Mouse (Mus musculus) heart, embryonic 11.5 days (tissue): ENCODE results near the gene Lat2. TPM values are rescaled to one million over a fixed set of nuclear protein-coding genes. Genes with fewer than 3 reads are reported as not detected.

ENCODE experiments used
- ATAC-seq: fragments of 200-750 bp; cut with Nextera tagmentation; replicated peaks from 2 replicates; pipeline ENCODE4 v1.8.0; 2017; ENCODE audit warnings: moderate library complexity; ENCODE audit not compliant: insufficient number of reproducible peaks, low FRiP score, low TSS enrichment
- H3K27ac ChIP-seq: fragments of 300-500 bp; sonication (generic); 2 replicates; pipeline ENCODE4 v1.5.1; 2014; ENCODE audit warnings: mild to moderate bottlenecking, low read depth, low read length
- H3K27me3 ChIP-seq: fragments of 300-500 bp; sonication (generic); 2 replicates; pipeline ENCODE4 v1.6.1; 2014; ENCODE audit warnings: mild to moderate bottlenecking, low read length, mixed read lengths; ENCODE audit not compliant: control insufficient read depth, insufficient read depth
- H3K36me3 ChIP-seq: fragments of 300-500 bp; sonication (generic); 2 replicates; pipeline ENCODE4 v1.6.1; 2014; ENCODE audit warnings: mild to moderate bottlenecking, low read length, moderate library complexity, mixed read lengths; ENCODE audit not compliant: control insufficient read depth, insufficient read depth
- H3K4me1 ChIP-seq: fragments of 300-500 bp; sonication (generic); 2 replicates; pipeline ENCODE4 v1.6.1; 2014; ENCODE audit warnings: low read length; ENCODE audit not compliant: control insufficient read depth, insufficient read depth
- H3K4me2 ChIP-seq: fragments of 300-500 bp; sonication (generic); 2 replicates; pipeline ENCODE4 v1.6.1; 2014; ENCODE audit warnings: mild to moderate bottlenecking, moderate library complexity
- H3K4me3 ChIP-seq: fragments of 300-500 bp; sonication (generic); 2 replicates; pipeline ENCODE4 v1.5.1; 2014; ENCODE audit warnings: low read depth, low read length
- H3K9ac ChIP-seq: fragments of 300-500 bp; sonication (generic); 2 replicates; pipeline ENCODE4 v1.6.1; 2014; ENCODE audit warnings: mild to moderate bottlenecking, low read depth, low read length, moderate library complexity
- H3K9me3 ChIP-seq: fragments of 300-500 bp; sonication (generic); replicated peaks from 2 replicates; pipeline ENCODE4 v1.6.1; 2016; ENCODE audit warnings: low read length; ENCODE audit not compliant: control insufficient read depth
- whole genome bisulfite sequencing: fragments of 180-500 bp; shearing (Covaris S2); extraction: QIAGEN DNeasy Blood & Tissue Kit; methylation state at CpG from one replicate; pipeline ENCODE4 v1.1.7; 2014; ENCODE audit not compliant: insufficient replicate concordance; 5-methylcytosine and 5-hydroxymethylcytosine counted together
- polyA plus RNA-seq: library from polyadenylated mRNA; unstranded; fragments of >200 nt; fragmentation: Nextera tagmentation; extraction: Ambion mirVana; gene quantifications from 2 replicates; pipeline ENCODE4 v1.2.1, GENCODE M21; 2014

Gene Lat2
- polyA plus RNA-seq, 1 experiment from 2014 or later: 1.9 TPM

DNA sequence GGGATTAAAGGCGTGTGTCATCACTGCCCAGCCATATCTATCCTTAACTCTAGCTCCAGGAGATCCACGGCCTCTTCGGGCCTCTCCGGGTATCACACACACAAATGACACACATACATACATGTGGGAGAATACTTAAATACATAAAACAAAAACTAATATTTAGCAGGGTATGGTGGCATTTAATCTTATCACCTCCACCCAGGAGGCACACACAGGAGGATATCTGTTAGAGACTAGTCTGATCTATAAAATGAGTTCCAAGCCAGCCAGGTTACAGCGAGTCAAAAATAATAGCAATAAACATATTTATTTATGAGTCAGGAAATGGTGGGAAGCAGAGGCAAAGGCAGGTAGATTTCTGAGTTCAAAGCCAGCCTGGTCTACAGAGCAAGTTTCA lies 39.0 kb downstream of the Lat2 start:
- Histone ChIP-seq H3K27me3 (no peaks in the 10 kb centered on the region), H3K9ac (no peak overlapping the region), H3K4me1 (no peaks in the 10 kb centered on the region), H3K27ac (no peak overlapping the region), H3K4me3 (no peak overlapping the region), H3K36me3 (no peaks in the 10 kb centered on the region), H3K4me2 (no peak overlapping the region), H3K9me3 (no peaks in the 10 kb centered on the region; the same call in 1 of the 2 replicates)
- 90% methylated on average over 5 of the region's 5 CpGs for WGBS
- ATAC-seq: no peak

DNA sequence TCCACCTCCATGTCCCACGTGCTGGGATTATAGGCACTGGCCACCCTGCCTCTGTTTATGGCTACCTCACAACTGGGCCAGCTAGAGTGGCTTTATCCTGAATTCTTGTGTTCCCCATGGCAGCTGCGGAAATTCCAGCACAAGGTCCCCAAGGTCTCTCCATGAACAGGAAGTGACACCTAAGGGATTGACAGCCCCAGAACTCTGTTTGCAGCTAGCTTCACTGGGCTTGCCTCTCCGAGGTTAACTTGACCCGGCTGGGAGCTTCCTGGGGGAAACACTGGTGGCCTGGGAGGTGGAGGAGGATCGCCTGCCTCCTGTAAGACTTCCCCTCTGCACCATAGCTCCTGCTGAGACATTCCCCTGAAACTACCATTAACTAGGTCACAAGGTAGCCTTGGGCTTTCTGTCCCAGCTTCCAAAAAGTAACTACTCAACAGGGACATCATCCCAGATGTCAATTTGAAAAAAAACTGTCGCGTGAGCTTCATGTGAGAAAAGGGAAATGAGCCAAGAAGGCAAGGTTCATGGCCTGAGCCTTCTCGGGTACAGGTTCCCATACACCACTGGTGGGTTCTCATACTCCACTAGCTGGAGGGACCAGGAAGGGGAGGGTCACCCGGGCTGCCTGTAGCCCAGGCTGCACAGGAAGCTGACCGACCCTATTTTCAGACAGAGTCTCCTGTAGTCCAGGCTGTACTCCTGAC lies 42.2 kb downstream of the Lat2 start:
- H3K9me3 ChIP-seq: no peaks in the 10 kb centered on the region; the same call in 1 of the 2 replicates
- no peaks in the 10 kb centered on the region for H3K36me3 ChIP-seq
- H3K4me1 ChIP-seq: no peaks in the 10 kb centered on the region
- H3K4me3 ChIP-seq: peak overlapping the region; percentile 48
- H3K9ac ChIP-seq: peak overlapping the region; percentile 36
- no peaks in the 10 kb centered on the region for H3K27me3 ChIP-seq
- no peak overlapping the region for H3K27ac ChIP-seq
- 29% methylated on average over 10 of the region's 10 CpGs for WGBS
- ATAC-seq: no peak
- H3K4me2 ChIP-seq: peak overlapping the region; percentile 78

DNA sequence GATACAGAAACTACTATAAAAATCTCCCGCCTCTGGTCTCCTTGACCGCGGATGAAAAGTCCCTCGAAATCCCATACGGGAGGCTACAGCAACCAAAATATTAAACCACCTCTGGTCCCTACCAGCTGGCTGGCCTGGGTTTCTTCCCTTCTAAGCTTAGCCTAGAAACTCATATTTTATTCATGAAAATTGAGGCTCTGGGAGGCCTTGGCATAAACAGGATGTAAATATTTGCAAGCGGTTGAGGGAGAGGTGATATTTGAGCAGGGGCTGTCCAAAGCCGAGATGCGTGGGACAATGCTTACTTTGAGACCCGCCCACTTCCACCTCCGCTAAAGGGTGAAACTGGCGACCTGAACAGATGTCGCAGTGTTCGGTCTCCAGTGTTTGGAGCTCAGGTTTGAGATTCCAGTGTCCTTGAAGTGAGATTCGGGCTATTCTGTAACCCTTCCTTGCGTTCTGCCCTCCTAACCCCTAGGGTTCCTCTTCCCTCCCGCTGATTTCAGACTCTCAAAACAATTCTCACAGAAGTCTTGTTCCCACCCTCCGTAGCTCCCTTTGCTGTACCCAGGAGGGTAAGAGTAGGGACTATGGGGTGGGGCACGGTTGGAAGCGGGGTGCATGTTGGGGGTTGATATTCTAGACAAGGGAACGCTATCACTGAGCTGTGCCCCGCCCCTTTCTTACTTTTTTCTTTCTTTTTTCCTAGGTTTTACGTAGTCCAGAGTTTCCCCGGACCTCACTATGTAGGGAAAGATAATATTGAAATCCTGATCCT lies 42.9 kb downstream of the Lat2 start:
- no peaks in the 10 kb centered on the region for H3K27me3 ChIP-seq
- H3K4me2 ChIP-seq: peak overlapping the region; percentile 78
- H3K36me3 ChIP-seq: no peaks in the 10 kb centered on the region
- WGBS: 2% methylated on average over 23 of the region's 23 CpGs
- peak overlapping the region; percentile 36 for H3K9ac ChIP-seq
- ATAC-seq: no peak
- H3K27ac ChIP-seq: 0 out of 2 replicates have a peak overlapping the region, but pooled peaks have one; percentile 31
- H3K9me3 ChIP-seq: no peaks in the 10 kb centered on the region; the same call in 1 of the 2 replicates
- no peaks in the 10 kb centered on the region for H3K4me1 ChIP-seq
- peak overlapping the region; percentile 48 for H3K4me3 ChIP-seq

DNA sequence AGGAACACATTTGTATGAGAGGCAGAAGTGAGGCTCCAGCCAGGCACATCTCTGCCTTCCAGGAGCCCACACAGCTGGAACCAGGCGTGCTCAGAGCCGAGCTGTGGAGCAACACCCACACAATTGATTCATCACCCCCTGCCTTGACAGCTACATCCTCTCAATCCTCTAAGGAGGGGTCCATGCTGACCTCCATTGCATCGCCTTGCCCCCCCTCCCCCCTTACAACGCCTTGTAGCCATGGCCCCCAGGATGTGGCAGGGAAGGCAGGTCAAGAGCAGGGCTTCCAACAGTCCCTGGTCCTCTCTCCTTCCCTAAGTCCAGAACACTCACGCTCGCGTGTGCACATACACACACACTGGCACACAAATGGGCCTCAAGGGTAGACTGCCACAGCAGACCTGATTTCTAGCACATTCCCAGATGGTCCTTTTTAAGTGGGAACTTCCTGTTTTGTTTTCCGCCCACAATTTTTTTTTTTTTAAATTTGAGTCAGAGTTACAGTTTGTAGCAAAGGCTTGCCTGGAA lies 45.8 kb downstream of the Lat2 start:
- no peaks in the 10 kb centered on the region; the same call in 1 of the 2 replicates for H3K9me3 ChIP-seq
- H3K27ac ChIP-seq: no peak overlapping the region; the same call in 1 of the 2 replicates
- no peaks in the 10 kb centered on the region for H3K36me3 ChIP-seq
- no peak overlapping the region for H3K4me3 ChIP-seq
- H3K9ac ChIP-seq: no peak overlapping the region
- no peaks in the 10 kb centered on the region for H3K4me1 ChIP-seq
- no peak for ATAC-seq
- WGBS: 53% methylated on average over 8 of the region's 8 CpGs
- no peak overlapping the region for H3K4me2 ChIP-seq
- no peaks in the 10 kb centered on the region for H3K27me3 ChIP-seq

DNA sequence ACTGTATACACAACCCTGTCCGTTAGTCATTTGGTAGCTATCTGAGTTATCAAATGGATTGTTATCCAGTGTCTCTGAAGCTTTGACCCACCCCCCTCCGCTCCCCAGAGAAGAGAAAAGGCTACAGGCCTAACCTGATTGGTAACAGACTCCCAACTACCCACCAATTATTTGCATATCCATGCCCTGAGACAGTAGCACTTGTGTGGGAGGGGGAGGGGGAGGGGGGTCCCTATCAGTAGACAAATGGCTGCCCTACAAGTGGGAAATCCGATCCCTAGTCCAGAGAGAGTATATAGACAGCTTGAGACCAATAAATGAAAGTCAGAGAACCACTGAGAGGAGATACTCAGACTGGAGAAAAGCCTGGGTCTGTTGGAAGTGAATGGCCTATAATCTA lies 46.8 kb downstream of the Lat2 start:
- 58% methylated on average over 3 of the region's 3 CpGs for WGBS
- H3K27ac ChIP-seq: no peak overlapping the region
- H3K36me3 ChIP-seq: no peaks in the 10 kb centered on the region
- no peak for ATAC-seq
- no peaks in the 10 kb centered on the region for H3K4me1 ChIP-seq
- no peaks in the 10 kb centered on the region for H3K27me3 ChIP-seq
- no peak overlapping the region for H3K4me3 ChIP-seq
- no peak overlapping the region for H3K9ac ChIP-seq
- H3K4me2 ChIP-seq: no peak overlapping the region
- no peaks in the 10 kb centered on the region; the same call in 1 of the 2 replicates for H3K9me3 ChIP-seq

DNA sequence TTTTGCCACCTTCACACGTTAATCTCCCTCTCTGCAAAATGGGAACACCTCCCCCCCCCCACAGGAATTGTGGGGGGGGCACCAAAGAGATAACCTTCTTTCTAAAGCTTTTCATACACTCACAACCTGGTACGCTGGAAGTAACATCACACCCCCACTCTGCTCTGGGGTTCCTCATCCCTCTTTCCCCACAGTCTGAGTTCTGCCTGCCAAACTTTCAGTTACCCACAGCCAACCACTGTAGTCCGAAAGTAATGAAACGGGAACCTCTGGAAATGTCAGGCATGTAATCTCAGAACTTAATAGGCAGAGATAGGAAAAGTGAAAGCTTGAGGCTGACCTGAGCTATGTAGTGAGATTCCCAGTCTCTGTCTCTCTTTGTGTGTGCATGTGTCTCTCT lies 47.4 kb downstream of the Lat2 start:
- Histone ChIP-seq H3K27me3 (no peaks in the 10 kb centered on the region), H3K9me3 (no peaks in the 10 kb centered on the region; the same call in 1 of the 2 replicates), H3K4me2 (no peak overlapping the region), H3K36me3 (no peaks in the 10 kb centered on the region), H3K4me3 (no peak overlapping the region), H3K9ac (no peak overlapping the region), H3K27ac (no peak overlapping the region), H3K4me1 (no peaks in the 10 kb centered on the region)
- ATAC-seq: no peak
- WGBS: 57% methylated on average over 4 of the region's 4 CpGs

DNA sequence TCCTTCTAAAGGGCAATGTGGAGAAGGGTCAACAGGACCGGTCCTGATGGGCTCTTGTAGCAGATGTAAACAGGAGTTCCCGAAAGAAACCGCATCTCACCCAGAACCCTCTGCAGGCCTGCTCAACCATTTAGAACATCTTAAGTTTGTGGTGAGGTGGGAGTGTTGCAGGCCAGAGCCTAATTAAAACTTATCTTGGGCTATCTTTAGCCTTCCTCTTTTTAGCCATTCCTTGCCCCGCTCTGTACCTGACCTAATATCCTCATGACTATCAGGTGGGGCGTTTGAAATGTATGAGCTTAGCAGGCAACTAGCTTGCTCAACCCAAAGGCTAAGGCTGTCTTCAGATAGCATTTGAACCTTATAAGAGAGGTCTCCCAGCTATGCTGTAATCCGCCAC lies 49.1 kb downstream of the Lat2 start:
- no peaks in the 10 kb centered on the region for H3K36me3 ChIP-seq
- no peaks in the 10 kb centered on the region for H3K27me3 ChIP-seq
- no peaks in the 10 kb centered on the region for H3K9me3 ChIP-seq
- no peak overlapping the region for H3K4me2 ChIP-seq
- WGBS: 74% methylated on average over 6 of the region's 6 CpGs
- H3K4me1 ChIP-seq: no peaks in the 10 kb centered on the region
- H3K27ac ChIP-seq: no peak overlapping the region
- no peak for ATAC-seq
- H3K4me3 ChIP-seq: no peak overlapping the region
- no peak overlapping the region for H3K9ac ChIP-seq

DNA sequence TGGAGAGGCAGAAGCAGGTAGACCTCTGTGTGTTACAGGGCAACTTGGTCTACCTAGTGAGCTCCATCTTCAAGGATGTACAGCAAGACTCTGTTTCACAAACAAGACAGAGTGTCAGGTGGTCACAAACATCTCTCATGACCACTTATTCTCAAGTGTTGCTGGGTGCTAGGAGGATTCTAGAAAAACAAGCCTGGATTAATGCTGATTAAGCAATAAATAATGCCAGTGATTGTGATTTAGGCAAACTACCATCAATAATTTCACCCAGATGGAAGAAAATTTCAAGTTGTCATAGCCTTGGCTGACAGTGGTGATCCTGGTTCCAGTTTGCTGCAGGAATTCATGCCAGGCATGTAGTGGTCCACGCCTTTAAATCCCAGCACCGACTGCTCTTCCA lies 50.6 kb downstream of the Lat2 start:
- no peak overlapping the region for H3K9ac ChIP-seq
- ATAC-seq: no peak
- H3K27ac ChIP-seq: no peak overlapping the region
- H3K9me3 ChIP-seq: no peaks in the 10 kb centered on the region
- WGBS: 93% methylated on average over 2 of the region's 2 CpGs
- H3K36me3 ChIP-seq: no peaks in the 10 kb centered on the region
- H3K27me3 ChIP-seq: no peaks in the 10 kb centered on the region
- no peaks in the 10 kb centered on the region for H3K4me1 ChIP-seq
- no peak overlapping the region for H3K4me2 ChIP-seq
- no peak overlapping the region for H3K4me3 ChIP-seq
